Mouse (Mus musculus): ENCODE results near the gene Opn4. TPM values are rescaled to one million over a fixed set of nuclear protein-coding genes. Genes with fewer than 3 reads are reported as not detected.

Opn4 gene
- total RNA-seq (2021): not detected
- long read RNA-seq, experiment 1: 0 reads
- long read RNA-seq, experiment 2: 0 reads

GRCm38 (mm10) chr14:34599941-34600340 is at the start of gene Opn4:
TSS of gene Opn4 (minus strand) at chr14:34600142.
- no peak for DNase-seq (ENCODE audit: low spot score in 2 of 2)
- intact Hi-C loops (cut with DNase I): no loop called here

GRCm38 (mm10) chr14:34647870-34648475 is 48.0 kb upstream of the Opn4 start:
- intact Hi-C loops (cut with DNase I): no loop called here
- DNase-seq (ENCODE audit: low spot score in 2 of 2): no peak

- no peak for DNase-seq (ENCODE audit: low spot score in 2 of 2)
- intact Hi-C loops (cut with DNase I): no loop called here
These were observed 44.2 kb upstream of the Opn4 start for GRCm38 (mm10) chr14:34644140-34644539.

GRCm38 (mm10) chr14:34635721-34636120 is 35.8 kb upstream of the Opn4 start:
- intact Hi-C loops (cut with DNase I): no loop called here
- no peak for DNase-seq (ENCODE audit: low spot score in 2 of 2)

- intact Hi-C loops (cut with DNase I): no loop called here
- DNase-seq (ENCODE audit: low spot score in 2 of 2): no peak
These were observed 35.2 kb upstream of the Opn4 start for GRCm38 (mm10) chr14:34635192-34635591.

- DNase-seq (ENCODE audit: low spot score in 2 of 2): no peak
- intact Hi-C loops (cut with DNase I): no loop called here
These were observed 32.9 kb upstream of the Opn4 start for GRCm38 (mm10) chr14:34632722-34633448.

- no peak for DNase-seq (ENCODE audit: low spot score in 2 of 2)
- intact Hi-C loops (cut with DNase I): no loop called here
These were observed 26.9 kb upstream of the Opn4 start for GRCm38 (mm10) chr14:34626824-34627223.

GRCm38 (mm10) chr14:34623531-34624210 is 23.7 kb upstream of the Opn4 start:
- intact Hi-C loops (cut with DNase I): no loop called here
- DNase-seq (ENCODE audit: low spot score in 2 of 2): no peak

GRCm38 (mm10) chr14:34623074-34623473 is 23.1 kb upstream of the Opn4 start:
- no peak for DNase-seq (ENCODE audit: low spot score in 2 of 2)
- intact Hi-C loops (cut with DNase I): no loop called here

- DNase-seq (ENCODE audit: low spot score in 2 of 2): peak in 1 of 2 experiments; percentile 29
These were observed 20.9 kb upstream of the Opn4 start for GRCm38 (mm10) chr14:34620611-34621376.

GRCm38 (mm10) chr14:34618808-34619207 is 18.9 kb upstream of the Opn4 start:
- intact Hi-C loops (cut with DNase I): no loop called here
- no peak for DNase-seq (ENCODE audit: low spot score in 2 of 2)

More at GRCm38 (mm10) chr14:34620611-34621376, 20.9 kb upstream of the Opn4 start:
- intact Hi-C loops (cut with DNase I): no loop called here

- intact Hi-C loops (cut with DNase I): loop anchor here (2.0 kb wide), 1 partner anchor 162 kb away; no protein-coding TSS in a partner anchor
These were observed 16.9 kb upstream of the Opn4 start for GRCm38 (mm10) chr14:34616821-34617220.

GRCm38 (mm10) chr14:34615625-34616024 is 15.7 kb upstream of the Opn4 start:
- intact Hi-C loops (cut with DNase I): loop anchor here (2.0 kb wide), 1 partner anchor 163 kb away; no protein-coding TSS in a partner anchor
- DNase-seq (ENCODE audit: low spot score in 2 of 2): no peak

More at GRCm38 (mm10) chr14:34616821-34617220, 16.9 kb upstream of the Opn4 start:
- DNase-seq (ENCODE audit: low spot score in 2 of 2): peak; percentile 76 to 88

GRCm38 (mm10) chr14:34615082-34615481 is 15.1 kb upstream of the Opn4 start:
- intact Hi-C loops (cut with DNase I): no loop called here
- no peak for DNase-seq (ENCODE audit: low spot score in 2 of 2)

GRCm38 (mm10) chr14:34614551-34614950 is 14.6 kb upstream of the Opn4 start:
- intact Hi-C loops (cut with DNase I): no loop called here
- DNase-seq (ENCODE audit: low spot score in 2 of 2): no peak

- intact Hi-C loops (cut with DNase I): no loop called here
- no peak for DNase-seq (ENCODE audit: low spot score in 2 of 2)
These were observed 13.6 kb upstream of the Opn4 start for GRCm38 (mm10) chr14:34613523-34613922.

GRCm38 (mm10) chr14:34612222-34612621 is 12.3 kb upstream of the Opn4 start:
- intact Hi-C loops (cut with DNase I): no loop called here
- peak in 1 of 2 experiments; percentile 34 for DNase-seq (ENCODE audit: low spot score in 2 of 2)

GRCm38 (mm10) chr14:34611591-34611990 is 11.6 kb upstream of the Opn4 start:
- no peak for DNase-seq (ENCODE audit: low spot score in 2 of 2)
- intact Hi-C loops (cut with DNase I): no loop called here

GRCm38 (mm10) chr14:34601910-34602309 is 2.0 kb upstream of the Opn4 start:
- intact Hi-C loops (cut with DNase I): no loop called here
- no peak for DNase-seq (ENCODE audit: low spot score in 2 of 2)
